Mouse (Mus musculus) embryonic facial prominence, embryonic 11.5 days (tissue): Measurements from ENCODE around the gene Slc25a45. TPM values are rescaled to one million over a fixed set of nuclear protein-coding genes. Genes with fewer than 3 reads are reported as not detected.
A peak's percentile ranks its signal among the peaks of the same experiment; 100 is the strongest.

Source experiments
- ATAC-seq: fragments of 200-750 bp; cut with Nextera tagmentation; replicated peaks from 2 replicates; pipeline ENCODE4 v1.8.0; 2017; ENCODE audit warnings: low read depth; ENCODE audit not compliant: insufficient number of reproducible peaks, low FRiP score, low TSS enrichment
- DNase-seq: peaks from one replicate; pipeline ENCODE4 v3.0.0-alpha.2; 2015; ENCODE audit warnings: low spot score
- H3K27ac ChIP-seq: fragments of 300-500 bp; sonication (generic); replicated peaks from 2 replicates; pipeline ENCODE4 v1.5.1; 2014; ENCODE audit warnings: mild to moderate bottlenecking, low read depth, low read length, control low read depth
- H3K27me3 ChIP-seq: fragments of 300-500 bp; sonication (generic); 2 replicates; pipeline ENCODE4 v1.6.1; 2014; ENCODE audit warnings: mild to moderate bottlenecking, low read length, moderate library complexity, mixed read lengths; ENCODE audit not compliant: control insufficient read depth, insufficient read depth
- H3K36me3 ChIP-seq: fragments of 300-500 bp; sonication (generic); replicated peaks from 2 replicates; pipeline ENCODE4 v1.6.1; 2014; ENCODE audit warnings: low read depth, mild to moderate bottlenecking, low read length, moderate library complexity, mixed read lengths; ENCODE audit not compliant: control insufficient read depth, insufficient read depth
- H3K4me1 ChIP-seq: fragments of 300-500 bp; sonication (generic); 2 replicates; pipeline ENCODE4 v1.6.1; 2014; ENCODE audit warnings: low read length, mixed read lengths; ENCODE audit not compliant: control insufficient read depth, insufficient read depth
- H3K4me2 ChIP-seq: fragments of 300-500 bp; sonication (generic); 2 replicates; pipeline ENCODE4 v1.6.1; 2014; ENCODE audit warnings: low read depth, mild to moderate bottlenecking, control low read depth, low read length, moderate library complexity
- H3K4me3 ChIP-seq: fragments of 300-500 bp; sonication (generic); 2 replicates; pipeline ENCODE4 v1.5.1; 2014; ENCODE audit warnings: low read depth, low read length, control low read depth
- H3K9ac ChIP-seq: fragments of 300-500 bp; sonication (generic); replicated peaks from 2 replicates; pipeline ENCODE4 v1.6.1; 2014; ENCODE audit warnings: mild to moderate bottlenecking, control low read depth, low read length
- H3K9me3 ChIP-seq: fragments of 300-500 bp; sonication (generic); replicated peaks from 2 replicates; pipeline ENCODE4 v1.6.1; 2016; ENCODE audit warnings: mild to moderate bottlenecking, low read length, inconsistent platforms, mixed read lengths; ENCODE audit not compliant: control insufficient read depth
- WGBS: fragments of 180-500 bp; shearing (Covaris S2); extraction: QIAGEN DNeasy Blood & Tissue Kit; methylation state at CpG from one replicate; pipeline ENCODE4 v1.1.7; 2014; 5-methylcytosine and 5-hydroxymethylcytosine counted together
- polyA plus RNA-seq: library from polyadenylated mRNA; unstranded; fragments of >200 nt; fragmentation: Nextera tagmentation; extraction: Ambion mirVana; gene quantifications from 2 replicates; pipeline ENCODE4 v1.2.1, GENCODE M21; 2014

Slc25a45 gene
- polyA plus RNA-seq, 1 experiment from 2014 or later: 0.87 TPM

DNA sequence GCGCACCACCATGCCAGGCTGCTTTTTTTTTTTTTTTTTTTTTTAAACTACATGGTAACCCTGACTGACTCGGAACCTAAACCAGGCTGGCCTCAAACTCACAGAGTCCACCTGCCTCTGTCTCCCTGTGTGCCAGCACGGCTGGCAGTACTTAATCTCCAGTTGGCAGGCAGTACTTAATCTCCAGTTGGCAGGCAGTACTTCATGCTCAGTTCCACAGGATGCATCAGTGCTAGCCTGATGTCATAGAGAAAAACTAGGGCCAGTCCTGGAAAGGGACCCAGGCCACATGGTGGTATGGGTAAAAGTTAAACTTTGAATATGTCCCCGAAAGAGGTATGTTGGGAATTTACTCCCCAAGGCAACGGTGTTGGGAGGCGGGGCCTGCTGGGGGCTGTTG is 50.5 kb downstream of the Slc25a45 start:
- WGBS: 67% methylated on average over 6 of the region's 6 CpGs
- ATAC-seq: no peak

DNA sequence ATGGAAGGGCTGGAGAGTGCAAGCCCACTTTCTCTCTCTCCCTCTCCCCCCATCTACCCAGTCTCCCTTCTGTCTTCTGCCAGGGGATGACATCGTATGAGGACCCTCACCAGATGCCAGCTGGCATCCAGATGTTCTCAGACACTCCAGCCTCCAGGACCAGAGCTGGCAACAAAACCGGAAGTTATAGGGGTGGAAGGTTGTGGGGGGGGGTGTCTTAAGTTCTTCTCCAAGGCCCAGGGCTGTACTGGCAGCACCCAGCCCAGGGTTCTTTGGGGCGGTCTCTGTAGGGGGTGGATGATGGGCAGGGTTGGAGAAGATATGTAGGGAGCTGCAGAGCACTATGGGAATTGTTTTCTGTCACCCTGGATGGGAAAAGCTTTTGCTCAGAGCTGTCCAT is 50.9 kb downstream of the Slc25a45 start:
- H3K27ac ChIP-seq: no peak overlapping the region
- peaks cover 4% of the 10 kb centered on the region; the same call in 1 of the 2 replicates for H3K27me3 ChIP-seq
- H3K9me3 ChIP-seq: no peaks in the 10 kb centered on the region
- H3K4me2 ChIP-seq: no peak overlapping the region
- no peaks in the 10 kb centered on the region for H3K36me3 ChIP-seq
- no peaks in the 10 kb centered on the region; the same call in 1 of the 2 replicates for H3K4me1 ChIP-seq
- WGBS: 58% methylated on average over 3 of the region's 3 CpGs
- no peak for ATAC-seq
- no peak overlapping the region for H3K4me3 ChIP-seq
- DNase-seq: peak; percentile 25
- no peak overlapping the region for H3K9ac ChIP-seq

More for the DNA sequence above, 50.5 kb downstream of the Slc25a45 start:
- Histone ChIP-seq H3K4me2 (no peak overlapping the region), H3K27me3 (peaks cover 4% of the 10 kb centered on the region; the same call in 1 of the 2 replicates), H3K27ac (no peak overlapping the region), H3K9me3 (no peaks in the 10 kb centered on the region), H3K4me3 (no peak overlapping the region), H3K36me3 (no peaks in the 10 kb centered on the region), H3K9ac (no peak overlapping the region), H3K4me1 (no peaks in the 10 kb centered on the region; the same call in 1 of the 2 replicates)
- no peak for DNase-seq

DNA sequence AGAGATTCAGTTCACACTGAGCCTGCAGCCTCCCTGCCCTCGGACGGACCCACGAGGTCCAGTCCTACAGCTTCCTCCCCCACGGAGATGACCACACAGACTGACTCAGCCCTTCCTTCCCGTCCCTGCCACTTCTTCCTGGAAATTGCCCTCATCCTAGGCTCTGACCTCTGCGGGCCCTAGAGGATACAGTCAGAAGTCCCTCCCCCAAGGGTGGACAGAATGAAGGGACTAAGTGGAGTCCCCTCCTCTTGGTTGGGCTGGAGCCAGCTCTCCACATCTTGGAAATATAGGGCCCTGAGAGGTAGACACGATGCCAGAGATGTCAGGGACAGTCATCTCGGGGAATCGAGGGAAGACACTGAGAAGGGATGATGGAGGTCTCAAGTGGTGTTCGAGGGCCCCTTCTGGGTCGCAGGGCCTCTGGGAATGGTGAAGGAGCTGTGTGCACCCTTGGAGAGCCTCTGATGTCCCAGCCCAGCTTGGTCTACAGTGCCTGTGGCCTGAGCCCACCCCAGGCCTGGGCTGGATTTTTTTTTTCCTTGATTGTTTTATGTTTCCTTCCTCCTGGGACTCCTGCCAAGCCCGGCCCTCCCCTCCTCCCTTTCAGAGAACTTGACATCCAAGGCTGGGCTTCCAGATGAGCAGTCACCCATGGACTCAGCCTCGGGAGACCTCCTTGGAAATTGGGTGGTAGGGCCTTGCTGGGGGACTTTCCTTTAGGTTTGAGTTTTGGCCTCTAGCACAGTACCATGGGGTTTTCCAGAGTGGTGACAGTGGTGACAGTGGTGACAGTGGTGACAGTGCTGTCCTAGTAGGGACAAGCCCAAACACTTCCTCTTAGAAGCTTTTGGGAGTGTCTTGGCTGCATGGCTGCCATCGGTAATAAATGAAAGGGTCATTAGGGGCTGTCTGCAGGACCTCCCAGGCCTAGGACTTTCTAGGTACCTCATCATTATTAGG is 52.3 kb downstream of the Slc25a45 start:
- DNase-seq: no peak
- no peak for ATAC-seq
- Histone ChIP-seq H3K27me3 (peaks cover 4% of the 10 kb centered on the region; the same call in 1 of the 2 replicates), H3K27ac (no peak overlapping the region), H3K36me3 (no peaks in the 10 kb centered on the region), H3K9ac (no peak overlapping the region), H3K4me2 (no peak overlapping the region), H3K4me3 (no peak overlapping the region), H3K4me1 (no peaks in the 10 kb centered on the region; the same call in 1 of the 2 replicates), H3K9me3 (no peaks in the 10 kb centered on the region)
- 78% methylated on average over 14 of the region's 14 CpGs for WGBS

DNA sequence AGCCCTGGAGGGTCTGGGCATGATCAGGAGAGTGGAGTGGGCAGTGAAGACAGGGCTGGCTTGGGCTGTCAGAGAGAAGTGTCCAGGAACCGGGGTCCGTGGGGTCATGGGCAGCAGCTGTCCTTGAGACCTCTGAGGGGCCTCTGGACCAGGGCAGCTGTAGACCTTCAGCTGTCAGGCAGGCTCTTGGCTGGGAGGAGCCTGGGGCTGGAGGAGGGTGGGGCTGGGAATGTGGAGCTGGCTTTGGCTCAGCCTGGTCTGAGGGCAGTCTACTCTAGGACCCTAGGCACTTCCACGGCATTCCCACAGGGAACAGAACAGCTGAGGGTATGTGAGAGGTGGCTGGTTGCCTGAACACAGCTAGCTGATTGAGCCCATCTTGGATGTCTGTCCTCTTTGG is 57.7 kb downstream of the Slc25a45 start:
- Histone ChIP-seq H3K4me2 (no peak overlapping the region), H3K27me3 (no peaks in the 10 kb centered on the region), H3K36me3 (no peaks in the 10 kb centered on the region; the same call in 1 of the 2 replicates), H3K4me3 (no peak overlapping the region), H3K27ac (no peak overlapping the region), H3K4me1 (no peaks in the 10 kb centered on the region), H3K9me3 (no peaks in the 10 kb centered on the region), H3K9ac (no peak overlapping the region)
- 55% methylated on average over 3 of the region's 3 CpGs for whole genome bisulfite sequencing
- ATAC-seq (0 out of 2 replicates have a peak, but pooled peaks have one; percentile 34), DNase-seq (no peak)

Other genes with a start within 250 kb of the Slc25a45 start
- gene Rela, start 240.3 kb upstream of the Slc25a45 start, polyA plus RNA-seq: 37.0 and 39.1 TPM in 2 replicates
- gene Sipa1, start 214.1 kb upstream of the Slc25a45 start, polyA plus RNA-seq: 12.4 and 13.2 TPM in 2 replicates
- gene Map3k11, start 189.1 kb upstream of the Slc25a45 start, polyA plus RNA-seq: 13.1 and 14.6 TPM in 2 replicates
- 17.5 and 22.0 TPM in 2 replicates for gene Pcnx3, start 188.9 kb upstream of the Slc25a45 start, polyA plus RNA-seq
- not detected in 2 replicates for gene Kcnk7, start 173.4 kb upstream of the Slc25a45 start, polyA plus RNA-seq
- 4.5 and 5.5 TPM in 2 replicates for gene Ehbp1l1, start 151.5 kb upstream of the Slc25a45 start, polyA plus RNA-seq
- gene Fam89b, start 148.2 kb upstream of the Slc25a45 start, polyA plus RNA-seq: 137 and 151 TPM in 2 replicates
- gene Ltbp3, start 136.9 kb upstream of the Slc25a45 start, polyA plus RNA-seq: 5.9 and 9.5 TPM in 2 replicates
- 53.9 and 55.0 TPM in 2 replicates for gene Scyl1, start 106.4 kb upstream of the Slc25a45 start, polyA plus RNA-seq
- 15.8 and 17.6 TPM in 2 replicates for gene Frmd8, start 2.5 kb upstream of the Slc25a45 start, polyA plus RNA-seq
- 4.0 and 4.3 TPM in 2 replicates for gene Tigd3, start 16.3 kb downstream of the Slc25a45 start, polyA plus RNA-seq
- 202 and 213 TPM in 2 replicates for gene Dpf2, start 35.2 kb downstream of the Slc25a45 start, polyA plus RNA-seq
- gene Cdc42ep2, start 47.0 kb downstream of the Slc25a45 start, polyA plus RNA-seq: 2.4 and 2.7 TPM in 2 replicates
- gene Pola2, start 86.4 kb downstream of the Slc25a45 start, polyA plus RNA-seq: 91.0 and 97.6 TPM in 2 replicates
- not detected in 2 replicates for gene Slc22a20, start 108.3 kb downstream of the Slc25a45 start, polyA plus RNA-seq
- gene Capn1, start 138.1 kb downstream of the Slc25a45 start, polyA plus RNA-seq: 4.5 and 5.0 TPM in 2 replicates
- 18.8 and 20.2 TPM in 2 replicates for gene Syvn1, start 168.8 kb downstream of the Slc25a45 start, polyA plus RNA-seq
- gene Mrpl49, start 180.0 kb downstream of the Slc25a45 start, polyA plus RNA-seq: 96.6 and 100 TPM in 2 replicates
- 773 and 801 TPM in 2 replicates for gene Fau, start 180.0 kb downstream of the Slc25a45 start, polyA plus RNA-seq
- 40.8 and 44.2 TPM in 2 replicates for gene Znhit2, start 183.4 kb downstream of the Slc25a45 start, polyA plus RNA-seq
- 26.0 and 26.3 TPM in 2 replicates for gene Tm7sf2, start 190.6 kb downstream of the Slc25a45 start, polyA plus RNA-seq
- 41.1 and 44.4 TPM in 2 replicates for gene Vps51, start 199.4 kb downstream of the Slc25a45 start, polyA plus RNA-seq
- not detected in 2 replicates for gene Tmem262, start 202.2 kb downstream of the Slc25a45 start, polyA plus RNA-seq
- gene Gm28374, start 204.4 kb downstream of the Slc25a45 start, polyA plus RNA-seq: 1.7 TPM in 1 of 2 replicates, not detected in the other
- 60.7 and 69.9 TPM in 2 replicates for gene Zfpl1, start 207.1 kb downstream of the Slc25a45 start, polyA plus RNA-seq
- gene Cdca5, start 207.2 kb downstream of the Slc25a45 start, polyA plus RNA-seq: 59.2 and 65.2 TPM in 2 replicates
- not detected in 2 replicates for gene AC131692.1, start 216.6 kb downstream of the Slc25a45 start, polyA plus RNA-seq
- 0.21 and 0.49 TPM in 2 replicates for gene Naaladl1, start 228.0 kb downstream of the Slc25a45 start, polyA plus RNA-seq
- gene Sac3d1, start 240.8 kb downstream of the Slc25a45 start, polyA plus RNA-seq: 60.7 and 68.3 TPM in 2 replicates